Mouse (Mus musculus): ENCODE data around the gene Emilin1.

Gene Emilin1

GRCm38 (mm10) chr5:30926073-30926472, 12.9 kb downstream of the Emilin1 start:
- DNase-seq (ENCODE audit: low spot score): no peak

- peak; percentile 61 for DNase-seq (ENCODE audit: low spot score)
These were observed 14.8 kb downstream of the Emilin1 start for GRCm38 (mm10) chr5:30927945-30928529.

GRCm38 (mm10) chr5:30930121-30930520, 16.9 kb downstream of the Emilin1 start:
- DNase-seq (ENCODE audit: low spot score): peak; percentile 79

- no peak for DNase-seq (ENCODE audit: low spot score)
These were observed 17.6 kb downstream of the Emilin1 start for GRCm38 (mm10) chr5:30930846-30931245.

GRCm38 (mm10) chr5:30931378-30931777, 18.2 kb downstream of the Emilin1 start:
- DNase-seq (ENCODE audit: low spot score): no peak

- DNase-seq (ENCODE audit: low spot score): no peak
These were observed 20.5 kb downstream of the Emilin1 start for GRCm38 (mm10) chr5:30933705-30934104.

GRCm38 (mm10) chr5:30934725-30935461, 21.7 kb downstream of the Emilin1 start:
- no peak for DNase-seq (ENCODE audit: low spot score)

GRCm38 (mm10) chr5:30943004-30943403, 29.8 kb downstream of the Emilin1 start:
- peak; percentile 43 for DNase-seq (ENCODE audit: low spot score)

- no peak for DNase-seq (ENCODE audit: low spot score)
These were observed 31.1 kb downstream of the Emilin1 start for GRCm38 (mm10) chr5:30944344-30944743.

- peak; percentile 65 for DNase-seq (ENCODE audit: low spot score)
These were observed 32.0 kb downstream of the Emilin1 start, which contains the start of gene Cgref1 for GRCm38 (mm10) chr5:30944956-30945781. TSS of gene Cgref1 (minus strand) at chr5:30945591.

- no peak for DNase-seq (ENCODE audit: low spot score)
These were observed 35.4 kb downstream of the Emilin1 start for GRCm38 (mm10) chr5:30948620-30949019.

GRCm38 (mm10) chr5:30949654-30950326, 36.6 kb downstream of the Emilin1 start:
- DNase-seq (ENCODE audit: low spot score): peak; percentile 94

GRCm38 (mm10) chr5:30950451-30950850, 37.2 kb downstream of the Emilin1 start:
- DNase-seq (ENCODE audit: low spot score): no peak

- no peak for DNase-seq (ENCODE audit: low spot score)
These were observed 37.7 kb downstream of the Emilin1 start for GRCm38 (mm10) chr5:30950922-30951321.

- no peak for DNase-seq (ENCODE audit: low spot score)
These were observed 38.5 kb downstream of the Emilin1 start for GRCm38 (mm10) chr5:30951706-30952105.

- DNase-seq (ENCODE audit: low spot score): no peak
These were observed 39.3 kb downstream of the Emilin1 start for GRCm38 (mm10) chr5:30952551-30952950.

- no peak for DNase-seq (ENCODE audit: low spot score)
These were observed 40.9 kb downstream of the Emilin1 start for GRCm38 (mm10) chr5:30954065-30954464.

- DNase-seq (ENCODE audit: low spot score): no peak
These were observed 41.4 kb downstream of the Emilin1 start for GRCm38 (mm10) chr5:30954556-30954955.

- no peak for DNase-seq (ENCODE audit: low spot score)
These were observed 42.5 kb downstream of the Emilin1 start for GRCm38 (mm10) chr5:30955751-30956150.

GRCm38 (mm10) chr5:30957891-30958290, 44.7 kb downstream of the Emilin1 start:
- DNase-seq (ENCODE audit: low spot score): no peak

GRCm38 (mm10) chr5:30959198-30959854, 46.1 kb downstream of the Emilin1 start:
- no peak for DNase-seq (ENCODE audit: low spot score)

All from embryo, embryonic 10.5 days (tissue).